Mouse (Mus musculus): ENCODE data around the gene Dmrt1.

Gene Dmrt1

GRCm38 (mm10) chr19:25622291-25623251 lies 117.2 kb downstream of the Dmrt1 start:
- peak; percentile 67 for DNase-seq (ENCODE audit: low spot score)

GRCm38 (mm10) chr19:25628490-25628889 lies 123.1 kb downstream of the Dmrt1 start:
- peak; percentile 53 for DNase-seq (ENCODE audit: low spot score)

- DNase-seq (ENCODE audit: low spot score), result no peak
These were observed 129.7 kb downstream of the Dmrt1 start for GRCm38 (mm10) chr19:25635119-25635518.

GRCm38 (mm10) chr19:25635622-25636244 lies 130.3 kb downstream of the Dmrt1 start:
- DNase-seq (ENCODE audit: low spot score), result peak; percentile 63

- no peak for DNase-seq (ENCODE audit: low spot score)
These were observed 133.4 kb downstream of the Dmrt1 start for GRCm38 (mm10) chr19:25638766-25639361.

GRCm38 (mm10) chr19:25641786-25642185 lies 136.4 kb downstream of the Dmrt1 start:
- DNase-seq (ENCODE audit: low spot score), result no peak

- DNase-seq (ENCODE audit: low spot score), result no peak
These were observed 141.7 kb downstream of the Dmrt1 start for GRCm38 (mm10) chr19:25647136-25647535.

GRCm38 (mm10) chr19:25648701-25649100 lies 143.3 kb downstream of the Dmrt1 start:
- DNase-seq (ENCODE audit: low spot score), result no peak

GRCm38 (mm10) chr19:25650474-25650873 lies 145.1 kb downstream of the Dmrt1 start:
- DNase-seq (ENCODE audit: low spot score), result no peak

- DNase-seq (ENCODE audit: low spot score), result no peak
These were observed 147.1 kb downstream of the Dmrt1 start for GRCm38 (mm10) chr19:25652560-25652959.
